Mouse (Mus musculus) CH12.LX (cell line): ENCODE measurements around the gene Lrrn4cl. TPM values are rescaled to one million over a fixed set of nuclear protein-coding genes. Genes with fewer than 3 reads are reported as not detected.
"Not testable (repeated sequence)": the region's sequence is repeated elsewhere in the genome, so short reads cannot be mapped to it uniquely, and the experiment has no call there.

Experiments used
- DNase-seq: peaks from one replicate; pipeline ENCODE4 v3.0.0-alpha.2; 2013; ENCODE audit errors: extremely low read depth
- H3K27ac ChIP-seq: 2 replicates; pipeline ENCODE4 v1.5.1; 2012; ENCODE audit warnings: low read depth, mild to moderate bottlenecking, control low read depth, moderate library complexity; ENCODE audit not compliant: insufficient read depth
- H3K27me3 ChIP-seq: replicated peaks from 2 replicates; pipeline ENCODE3; 2012; ENCODE audit warnings: inconsistent platforms
- H3K36me3 ChIP-seq, 2 experiments: replicated peaks in 1 of 2; 2 replicates each; pipeline versions ENCODE3 to v1.6.1; 2012; ENCODE audit warnings: inconsistent platforms in 1 of 2, low read length in 1 of 2, mild to moderate bottlenecking in 1 of 2, mixed read lengths in 1 of 2, moderate library complexity in 1 of 2; ENCODE audit not compliant: control insufficient read depth in 1 of 2, insufficient read depth in 1 of 2
- H3K4me1 ChIP-seq, 2 experiments: 2 replicates each; pipeline ENCODE4 v1.6.1; 2012; ENCODE audit warnings: inconsistent platforms in 1 of 2, moderate library complexity in 1 of 2; ENCODE audit not compliant: insufficient read depth in 2 of 2, control insufficient read depth in 1 of 2
- H3K4me2 ChIP-seq: 2 replicates; pipeline ENCODE4 v1.6.1; 2012; ENCODE audit warnings: low read depth, mild to moderate bottlenecking, control low read depth; ENCODE audit not compliant: poor library complexity, insufficient read depth, severe bottlenecking
- H3K4me3 ChIP-seq, 3 experiments: fragments of 150-350 bp in 1 of 3; sonication (generic) in 1 of 3; replicated peaks in 1 of 3; 2 replicates each; pipeline versions ENCODE3 to v1.5.1; 2011 to 2012; ENCODE audit warnings: low read depth in 2 of 3, low read length in 2 of 3, mild to moderate bottlenecking in 2 of 3, moderate library complexity in 2 of 3, control low read depth in 1 of 3, improper control_type of control experiment in 1 of 3, inconsistent platforms in 1 of 3, mixed read lengths in 1 of 3; ENCODE audit not compliant: poor library complexity in 1 of 3
- H3K79me2 ChIP-seq: replicated peaks from 2 replicates; pipeline ENCODE4 v1.6.1; 2012; ENCODE audit warnings: mild to moderate bottlenecking, moderate library complexity; ENCODE audit not compliant: control insufficient read depth, poor library complexity, insufficient read depth, severe bottlenecking; ENCODE audit errors: extremely low read depth
- H3K9ac ChIP-seq: 2 replicates; pipeline ENCODE4 v1.6.1; 2012; ENCODE audit warnings: low read depth, mild to moderate bottlenecking, control low read depth, moderate library complexity; ENCODE audit not compliant: insufficient read depth
- H3K9me3 ChIP-seq: replicated peaks from 2 replicates; pipeline ENCODE3; 2012; ENCODE audit warnings: low read length, inconsistent platforms, mixed read lengths
- CTCF ChIP-seq, 2 experiments: IDR thresholded peaks in 1 of 2; conservative IDR thresholded peaks in 1 of 2; 2 replicates each; pipeline ENCODE4 v1.5.1; 2011 to 2012; ENCODE audit warnings: low read depth in 2 of 2, low read length in 2 of 2, improper control_type of control experiment in 1 of 2, inconsistent platforms in 1 of 2, mild to moderate bottlenecking in 1 of 2, moderate library complexity in 1 of 2
- EP300 ChIP-seq: IDR thresholded peaks from 2 replicates; pipeline ENCODE4 v1.6.1; 2011; ENCODE audit warnings: low read length, improper control_type of control experiment
- RAD21 ChIP-seq: IDR thresholded peaks from 2 replicates; pipeline ENCODE4 v1.6.1; 2011; ENCODE audit warnings: low read depth, mild to moderate bottlenecking, low read length, improper control_type of control experiment, moderate library complexity
- SMC3 ChIP-seq: IDR thresholded peaks from 2 replicates; pipeline ENCODE4 v1.6.1; 2011; ENCODE audit warnings: low read depth, low read length, improper control_type of control experiment
- USF1 ChIP-seq: IDR thresholded peaks from 2 replicates; pipeline ENCODE4 v1.6.1; 2014; ENCODE audit warnings: low read depth, mild to moderate bottlenecking, inconsistent platforms, low read length, improper control_type of control experiment
- ZMIZ1 ChIP-seq: IDR thresholded peaks from 2 replicates; pipeline ENCODE4 v1.6.1; 2012; ENCODE audit warnings: low read depth, mild to moderate bottlenecking, inconsistent platforms, low read length, improper control_type of control experiment
- ZNF384 ChIP-seq: IDR thresholded peaks from 2 replicates; pipeline ENCODE4 v1.6.1; 2012; ENCODE audit warnings: low read depth, low read length, improper control_type of control experiment, inconsistent platforms
- dilution Hi-C: fragments of 300-500 bp; cut with MboI; formaldehyde crosslinking; loops from 2 replicates; pipeline ENCODE4 v1.14.3; 2020; ENCODE audit warnings: low sequenced_read_pairs; ENCODE audit not compliant: extremely low pct_unique_long_range_greater_than_20kb, extremely low pct_ligation_motif_present
- in situ Hi-C: fragments of 300-500 bp; cut with MboI; formaldehyde crosslinking; loops from 3 replicates; pipeline ENCODE4 v1.14.3; 2019; ENCODE audit warnings: low sequenced_read_pairs, low pct_ligation_motif_present, low pct_unique_long_range_greater_than_20kb, mixed read lengths
- polyA plus RNA-seq: library from polyadenylated mRNA; unstranded; fragments of >175 nt; gene quantifications from 2 replicates; pipeline ENCODE4 v1.2.1, GENCODE M21; 2012; ENCODE audit warnings: low read depth; ENCODE audit not compliant: insufficient read length
- total RNA-seq, 2 experiments: library from RNA; depleted of rRNA; stranded (reverse); fragments of 300-350 nt in 1 of 2; fragments of >200 nt in 1 of 2; gene quantifications; 2 replicates each; pipeline ENCODE4 v1.2.3; 2012 to 2014

Gene Lrrn4cl
- total and polyA plus RNA-seq, 3 experiments = 0.17 to 0.41 (median 0.31) TPM

GRCm38 (mm10) chr19:8859018-8859417, 8.4 kb downstream of the Lrrn4cl start:
- in situ Hi-C loops (loop anchor here (5.0 kb wide), 1 partner anchor 243 kb away; no protein-coding TSS in a partner anchor), dilution Hi-C loops (no loop called here)
- no peak overlapping the region for H3K4me2 ChIP-seq
- no peak overlapping the region for H3K4me3 ChIP-seq
- no peak overlapping the region for H3K27ac ChIP-seq
- DNase-seq = no peak
- no peak overlapping the region for H3K9ac ChIP-seq
- H3K4me1 ChIP-seq = no peaks in the 10 kb centered on the region; a peak in 1 of 4 replicates
- H3K36me3 ChIP-seq = no peaks in the 10 kb centered on the region
- no peaks in the 10 kb centered on the region for H3K79me2 ChIP-seq
- H3K9me3 ChIP-seq = no peaks in the 10 kb centered on the region
- no peaks in the 10 kb centered on the region for H3K27me3 ChIP-seq
- TF ChIP-seq CTCF (conservative IDR thresholded peaks at IDR 0.05 in 1 of 2, IDR thresholded peaks at IDR 0.05 in 1 of 2; ENCODE audit: low read depth in 2 of 2, low read length in 2 of 2) = peak; percentile 10 to 74; a peak in 2 of 4 replicates
- TF ChIP-seq ZNF384 = no peak
- no peak for TF ChIP-seq EP300
- peak; percentile 65 for TF ChIP-seq RAD21
- TF ChIP-seq SMC3 = peak; percentile 78

- dilution Hi-C loops (no loop called here), in situ Hi-C loops (no loop called here)
Measured at GRCm38 (mm10) chr19:8864265-8864664, 13.7 kb downstream of the Lrrn4cl start.

GRCm38 (mm10) chr19:8870381-8870780, 19.8 kb downstream of the Lrrn4cl start:
- dilution Hi-C loops, DNase-seq, in situ Hi-C loops, H3K27me3 ChIP-seq, H3K27ac ChIP-seq, H3K9me3 ChIP-seq: not testable (repeated sequence)
- Histone ChIP-seq H3K4me1 (peaks cover 2 to 16% of the 10 kb centered on the region in 2 experiments; a peak in 2 of 4 replicates), H3K9ac (peak overlapping the region; percentile 95), H3K4me3 (peak overlapping the region in 2 of 3 experiments; percentile 87 to 97), H3K36me3 (peaks cover 19 to 28% of the 10 kb centered on the region in 2 experiments)
- peak; percentile 40; the same call in 1 of the 2 replicates for TF ChIP-seq ZNF384
- TF ChIP-seq, all 38 proteins: peak for 1; not testable (repeated sequence) for 37
- H3K4me2 ChIP-seq = peak overlapping the region; percentile 92; the same call in 1 of the 2 replicates
- peaks cover 19% of the 10 kb centered on the region for H3K79me2 ChIP-seq

More at GRCm38 (mm10) chr19:8864265-8864664, 13.7 kb downstream of the Lrrn4cl start:
- Histone ChIP-seq H3K4me3 (no peak overlapping the region), H3K9ac (no peak overlapping the region), H3K79me2 (no peaks in the 10 kb centered on the region), H3K27ac (no peak overlapping the region), H3K4me2 (no peak overlapping the region), H3K4me1 (no peaks in the 10 kb centered on the region; a peak in 1 of 4 replicates), H3K9me3 (no peaks in the 10 kb centered on the region), H3K36me3 (no peaks in the 10 kb centered on the region), H3K27me3 (no peaks in the 10 kb centered on the region)
- TF ChIP-seq ZMIZ1 (no peak), CTCF (conservative IDR thresholded peaks at IDR 0.05 in 1 of 2, IDR thresholded peaks at IDR 0.05 in 1 of 2; ENCODE audit: low read depth in 2 of 2, low read length in 2 of 2) (peak in 1 of 2 experiments; percentile 34; a peak in 2 of 4 replicates), USF1 (no peak)
- no peak for DNase-seq
